Mouse (Mus musculus) CH12.LX (cell line): ENCODE results near the gene Yeats2.

Experiments used
- EP300 ChIP-seq: IDR thresholded peaks from 2 replicates; pipeline ENCODE4 v1.6.1; 2011; ENCODE audit warnings: low read length, improper control_type of control experiment
- IRF4 ChIP-seq: IDR thresholded peaks from 2 replicates; pipeline ENCODE4 v1.6.1; 2014; ENCODE audit warnings: low read depth, mild to moderate bottlenecking, inconsistent platforms, low read length, improper control_type of control experiment
- MXI1 ChIP-seq: IDR thresholded peaks from 2 replicates; pipeline ENCODE4 v1.6.1; 2011; ENCODE audit warnings: mild to moderate bottlenecking, low read depth, low read length, improper control_type of control experiment
- POLR2A ChIP-seq: IDR thresholded peaks from 2 replicates; pipeline ENCODE4 v1.6.1; 2011; ENCODE audit warnings: low read depth, mild to moderate bottlenecking, improper control_type of control experiment, low read length
- POLR2AphosphoS2 ChIP-seq: IDR thresholded peaks from 2 replicates; pipeline ENCODE4 v1.6.1; 2011; ENCODE audit warnings: low read depth, low read length, improper control_type of control experiment
- RAD21 ChIP-seq: IDR thresholded peaks from 2 replicates; pipeline ENCODE4 v1.6.1; 2011; ENCODE audit warnings: low read depth, mild to moderate bottlenecking, low read length, improper control_type of control experiment, moderate library complexity
- USF1 ChIP-seq: IDR thresholded peaks from 2 replicates; pipeline ENCODE4 v1.6.1; 2014; ENCODE audit warnings: low read depth, mild to moderate bottlenecking, inconsistent platforms, low read length, improper control_type of control experiment

GRCm38 (mm10) chr16:20153742-20154141 is 12.9 kb downstream of the Yeats2 start:
- TF ChIP-seq RAD21 (no peak), EP300 (no peak), USF1 (no peak), IRF4 (no peak), MXI1 (no peak), POLR2AphosphoS2 (no peak), POLR2A (no peak)
